In genomic region chr9:95042420-95042819, GRCm38 (mm10) we compare ENCODE assay signal across 22 mouse cellular contexts.
DNase-seq lines count a peak whose midpoint lies in the region; ATAC-seq and TF ChIP-seq lines count a peak whose summit lies in the region.
"Had no signal": no experiment of that assay in that cellular context is flagged by ENCODE, and none has a peak within 500 bp of the region (broad histone marks: within the 10 kb centered on the region; RNA-seq: fewer than 3 reads in every experiment).

No protein-coding gene starts in this region.

- peak; percentile 54; the same call in 1 of the 2 replicates for ATAC-seq in common myeloid progenitor, adult 5-6 weeks (replicated peaks; ENCODE audit: low read depth, poor library complexity, severe bottlenecking)
- ATAC-seq in hematopoietic stem cell, adult 5-6 weeks (replicated peaks in 1 of 2; ENCODE audit: insufficient read depth in 1 of 2, low FRiP score in 2 of 2, low TSS enrichment in 1 of 2, low read depth in 1 of 2, poor library complexity in 2 of 2, severe bottlenecking in 2 of 2): peak; percentile 42; a peak in 2 of 4 replicates
- 0 out of 2 replicates have a peak, but pooled peaks have one; percentile 27 for ATAC-seq in megakaryocyte, adult 5-6 weeks (ENCODE audit: poor library complexity, severe bottlenecking)
- ATAC-seq in megakaryocyte progenitor cell, adult 5-6 weeks (replicated peaks; ENCODE audit: poor library complexity): peak; percentile 50; the same call in 1 of the 2 replicates
- ATAC-seq in midbrain, postnatal 0 days (ENCODE audit: low FRiP score): no peak
- ATAC-seq in granulocyte monocyte progenitor cell, adult 5-6 weeks (replicated peaks; ENCODE audit: poor library complexity, severe bottlenecking): no peak
- ATAC-seq: activated CD4-positive, CD25-positive, alpha-beta regulatory T cell, adult 4 months; CD4-positive, CD25-positive, alpha-beta regulatory T cell, adult 4 months; Patski had no signal

- WGBS in midbrain, postnatal 0 days: 73% methylated on average over 1 of the region's 1 CpGs

- no peak for TF ChIP-seq CTCF in midbrain, postnatal 0 days (IDR thresholded peaks at IDR 0.05)

- no peak overlapping the region for H3K4me2 ChIP-seq in midbrain, postnatal 0 days (ENCODE audit: low read depth, low read length, poor library complexity, severe bottlenecking)

- no peaks in the 10 kb centered on the region for H3K36me3 ChIP-seq in midbrain, postnatal 0 days (ENCODE audit: insufficient read depth, low read length)
- H3K36me3 ChIP-seq: G1E had no signal

- no peak overlapping the region for H3K27ac ChIP-seq in midbrain, postnatal 0 days (ENCODE audit: low read depth, low read length)

- H3K27me3 ChIP-seq in midbrain, postnatal 0 days (ENCODE audit: insufficient read depth, low read length): no peaks in the 10 kb centered on the region
- H3K27me3 ChIP-seq: CH12.LX, Patski had no signal

- H3K9me3 ChIP-seq in midbrain, postnatal 0 days (ENCODE audit: low read length): no peaks in the 10 kb centered on the region

- intact Hi-C loops in heart, postnatal 14 days (cut with DNase I): no loop called here

- no peak overlapping the region for H3K9ac ChIP-seq in midbrain, postnatal 0 days (replicated peaks; ENCODE audit: low read length, poor library complexity, severe bottlenecking)

- DNase-seq in right cerebral cortex, postnatal 10 days (ENCODE audit: low spot score in 2 of 2): no peak
- no peak for DNase-seq in midbrain, postnatal 0 days (ENCODE audit: low spot score)
- DNase-seq in heart, postnatal 14 days: no peak
- DNase-seq: adrenal gland, adult 2 months; adrenal gland, adult 8-10 months; adrenal gland, postnatal 10 days; adrenal gland, postnatal 14 days; adrenal gland, postnatal 25 days; adrenal gland, postnatal 36 days; B cell, adult 2 months; cerebellum, adult 11 months; cerebellum, adult 11-12 months had no signal

- no peaks in the 10 kb centered on the region for H3K4me1 ChIP-seq in midbrain, postnatal 0 days (ENCODE audit: insufficient read depth, low read length)

- H3K4me3 ChIP-seq in midbrain, postnatal 0 days (ENCODE audit: low read depth, low read length): no peak overlapping the region

Comparison
In these comparisons a context has a peak if more than half of its experiments do, and no peak if none do; other contexts are left out.
1. ATAC-seq: peak in common myeloid progenitor, adult 5-6 weeks (single experiment), hematopoietic stem cell, adult 5-6 weeks (2 of 2), megakaryocyte, adult 5-6 weeks (single experiment) and megakaryocyte progenitor cell, adult 5-6 weeks (single experiment); none in midbrain, postnatal 0 days (single experiment) and granulocyte monocyte progenitor cell, adult 5-6 weeks (single experiment).